Mouse (Mus musculus): ENCODE results near the gene Aco2.

DNA sequence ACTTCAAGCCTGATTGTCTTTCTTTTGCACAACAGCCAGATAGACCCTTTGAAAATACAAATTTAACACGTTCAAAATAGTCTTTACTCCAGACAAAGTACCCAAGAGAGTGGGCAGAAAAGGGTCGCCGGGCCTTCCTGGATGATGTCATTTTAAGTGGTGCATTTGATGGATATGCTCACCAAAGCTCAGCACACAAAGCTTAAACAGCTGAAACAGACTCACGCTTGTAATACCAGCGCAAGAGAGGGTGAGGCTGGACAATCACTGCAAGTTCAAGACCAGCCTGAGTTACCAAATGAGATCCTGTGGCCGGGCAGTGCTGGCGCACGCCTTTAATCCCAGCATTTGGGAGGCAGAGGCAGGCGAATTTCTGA, 54.3 kb downstream of the Aco2 start:
- TF ChIP-seq FLI1 (IDR thresholded peaks at IDR 0.05; ENCODE audit: low read length) = no peak
- no peak for TF ChIP-seq GATA1 (IDR thresholded peaks at IDR 0.05; ENCODE audit: borderline replicate concordance, low read length)

All from megakaryocyte, embryonic 14.5 days (primary cell).